Mouse (Mus musculus) myocyte (in vitro differentiated cells): ENCODE results near the gene Ppp1r16b.

Source experiments
- CEBPB ChIP-seq: IDR thresholded peaks from 2 replicates; pipeline ENCODE4 v1.6.1; 2011; ENCODE audit warnings: mild to moderate bottlenecking, moderate library complexity; ENCODE audit not compliant: poor library complexity, insufficient read depth, severe bottlenecking
- E2F4 ChIP-seq: IDR thresholded peaks from one replicate; pipeline ENCODE4 v1.6.1; 2011; ENCODE audit warnings: mild to moderate bottlenecking, control low read depth, moderate library complexity; ENCODE audit not compliant: insufficient read depth
- MAX ChIP-seq: IDR thresholded peaks from one replicate; pipeline ENCODE4 v1.6.1; 2011; ENCODE audit warnings: low read depth, mild to moderate bottlenecking, control low read depth
- MYOD1 ChIP-seq, 3 experiments: IDR thresholded peaks; one replicate each; pipeline ENCODE4 v1.6.1; 2011; ENCODE audit warnings: control low read depth in 2 of 3, low read depth in 2 of 3, mild to moderate bottlenecking in 2 of 3, moderate library complexity in 1 of 3; ENCODE audit not compliant: insufficient read length in 2 of 3, control insufficient read depth in 1 of 3
- POLR2A ChIP-seq: IDR thresholded peaks from one replicate; pipeline ENCODE4 v1.6.1; 2011; ENCODE audit warnings: low read depth, mild to moderate bottlenecking, control low read depth, moderate library complexity; ENCODE audit not compliant: insufficient read length
- TCF12 ChIP-seq: IDR thresholded peaks from one replicate; pipeline ENCODE4 v1.6.1; 2011; ENCODE audit warnings: mild to moderate bottlenecking, control low read depth; ENCODE audit not compliant: poor library complexity, insufficient read depth, severe bottlenecking
- USF1 ChIP-seq: IDR thresholded peaks from one replicate; pipeline ENCODE4 v1.6.1; 2011; ENCODE audit warnings: low read depth, mild to moderate bottlenecking, control low read depth, moderate library complexity

DNA sequence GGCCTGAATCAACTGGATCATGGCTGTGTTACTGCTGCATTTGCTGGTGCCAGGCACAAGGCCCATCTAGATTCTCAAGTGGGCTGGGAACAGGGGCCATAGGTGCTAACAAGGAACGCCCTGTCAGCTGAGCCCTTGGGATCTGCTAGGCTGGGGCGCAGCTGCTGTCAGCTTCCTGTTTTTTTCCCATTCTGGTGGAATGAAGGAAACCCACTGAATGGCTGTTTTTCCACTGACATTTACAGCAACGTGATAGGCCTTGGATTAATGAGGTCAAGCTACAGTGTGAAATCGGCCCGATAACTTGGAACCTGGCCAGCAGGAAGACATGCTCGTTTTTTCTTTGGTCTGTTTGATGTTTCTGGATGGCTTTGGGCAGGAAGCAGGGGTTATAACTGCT, 7.6 kb downstream of the Ppp1r16b start:
- TF ChIP-seq POLR2A (no peak), MAX (no peak), E2F4 (no peak), USF1 (no peak), TCF12 (no peak), CEBPB (no peak), MYOD1 (IDR thresholded peaks at IDR 0.05; ENCODE audit: control insufficient read depth in 1 of 3, insufficient read length in 2 of 3, low read depth in 2 of 3) (no peak)
